Mouse (Mus musculus): ENCODE results near the gene D5Ertd579e.

DNA sequence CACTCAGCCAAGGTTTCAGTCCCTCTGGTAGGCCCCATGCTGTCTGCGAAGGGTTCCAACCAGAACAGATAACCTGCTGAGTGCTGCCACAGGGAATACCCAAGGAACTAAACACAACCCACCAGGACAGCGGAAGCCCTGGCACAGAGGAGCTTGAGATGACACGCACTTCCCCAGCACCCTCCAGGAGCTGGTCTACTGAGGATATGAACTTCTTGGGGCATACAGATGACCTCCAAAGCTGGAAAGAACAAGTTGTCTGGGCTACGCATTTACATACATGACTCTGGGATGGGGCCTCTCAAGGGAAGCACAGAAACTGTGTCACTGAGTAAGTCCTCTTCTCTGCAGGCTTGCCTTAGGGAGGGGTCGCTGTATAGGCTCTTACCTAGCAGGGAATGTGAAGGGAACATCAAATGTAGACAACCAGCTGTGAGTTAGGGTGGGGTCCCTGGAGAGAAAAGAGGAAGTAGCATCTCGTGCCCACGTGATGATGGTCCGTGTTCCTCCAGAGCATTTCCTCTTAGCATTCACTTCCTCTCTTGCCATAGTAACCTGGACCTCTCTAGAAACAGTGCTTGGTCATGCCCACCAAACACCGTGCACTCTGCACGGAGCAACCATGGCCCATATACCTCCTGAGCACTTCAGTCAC lies 132.9 kb downstream of the D5Ertd579e start:
- no peak for TF ChIP-seq CTCF (IDR thresholded peaks at IDR 0.05; ENCODE audit: extremely low read depth, insufficient read length, insufficient replicate concordance, low read depth, low read length)
- TF ChIP-seq POLR2A (IDR thresholded peaks at IDR 0.05; ENCODE audit: low read depth, low read length), result no peak
